Mouse (Mus musculus) heart, postnatal 25 days (tissue): ENCODE measurements around the gene Myh7b. TPM values are rescaled to one million over a fixed set of nuclear protein-coding genes. Genes with fewer than 3 reads are reported as not detected.
A peak's percentile ranks its signal among the peaks of the same experiment; 100 is the strongest.

ENCODE experiments used
- DNase-seq: peaks from one replicate; pipeline ENCODE4 v3.0.0; 2022; ENCODE audit warnings: low spot score
- intact Hi-C: fragments of 180-260 bp; cut with DNase I; formaldehyde crosslinking; loops from one replicate; pipeline ENCODE4 v1.15.1; 2025
- total RNA-seq, 2 experiments: library from RNA; stranded (reverse); gene quantifications; 2 replicates each; pipeline ENCODE4 v1.2.3; 2021

Myh7b gene
- total RNA-seq, result 10 to 100 TPM; 35.4 to 36.0 TPM

- DNase-seq, result no peak
- intact Hi-C loops, result no loop called here
Observed at GRCm38 (mm10) chr2:155610978-155611377, at the start of gene Myh7b. Gene Myh7b (plus strand): TSS chr2:155611212.

- no peak for DNase-seq
- intact Hi-C loops, result no loop called here
Observed at GRCm38 (mm10) chr2:155562209-155562608, 48.8 kb upstream of the Myh7b start.

GRCm38 (mm10) chr2:155562934-155563333 is 48.1 kb upstream of the Myh7b start:
- DNase-seq, result no peak
- intact Hi-C loops, result no loop called here

GRCm38 (mm10) chr2:155567751-155568150 is 43.3 kb upstream of the Myh7b start:
- no peak for DNase-seq
- intact Hi-C loops, result no loop called here

- DNase-seq, result no peak
- intact Hi-C loops, result no loop called here
Observed at GRCm38 (mm10) chr2:155569223-155569807, 41.7 kb upstream of the Myh7b start.

GRCm38 (mm10) chr2:155573001-155573400 is 38.0 kb upstream of the Myh7b start:
- intact Hi-C loops, result no loop called here
- DNase-seq, result no peak

GRCm38 (mm10) chr2:155573996-155574395 is 37.0 kb upstream of the Myh7b start:
- no peak for DNase-seq
- intact Hi-C loops, result loop anchor here (2.0 kb wide), 1 partner anchor 49 kb away; no protein-coding TSS in a partner anchor

- DNase-seq, result no peak
- intact Hi-C loops, result loop anchor here (2.0 kb wide), 1 partner anchor 50 kb away; no protein-coding TSS in a partner anchor
Observed at GRCm38 (mm10) chr2:155574700-155575099, 36.3 kb upstream of the Myh7b start.

- intact Hi-C loops, result no loop called here
Observed at GRCm38 (mm10) chr2:155576656-155577055, 34.4 kb upstream of the Myh7b start.

GRCm38 (mm10) chr2:155580331-155580730 is 30.7 kb upstream of the Myh7b start:
- DNase-seq, result no peak
- intact Hi-C loops, result no loop called here

More at GRCm38 (mm10) chr2:155576656-155577055, 34.4 kb upstream of the Myh7b start:
- no peak for DNase-seq

GRCm38 (mm10) chr2:155582384-155582995 is 28.5 kb upstream of the Myh7b start:
- no peak for DNase-seq
- intact Hi-C loops, result no loop called here

GRCm38 (mm10) chr2:155582996-155583395 is 28.0 kb upstream of the Myh7b start:
- intact Hi-C loops, result no loop called here
- no peak for DNase-seq

GRCm38 (mm10) chr2:155583927-155584530 is 27.0 kb upstream of the Myh7b start:
- intact Hi-C loops, result loop anchor here (1.0 kb wide), 1 partner anchor 68 kb away; no protein-coding TSS in a partner anchor
- no peak for DNase-seq

GRCm38 (mm10) chr2:155585082-155585481 is 25.9 kb upstream of the Myh7b start:
- no peak for DNase-seq
- intact Hi-C loops, result no loop called here

GRCm38 (mm10) chr2:155585486-155585885 is 25.5 kb upstream of the Myh7b start:
- DNase-seq, result no peak
- intact Hi-C loops, result no loop called here

- intact Hi-C loops, result no loop called here
Observed at GRCm38 (mm10) chr2:155588136-155588535, 22.9 kb upstream of the Myh7b start.

GRCm38 (mm10) chr2:155589521-155589920 is 21.5 kb upstream of the Myh7b start:
- DNase-seq, result no peak

More at GRCm38 (mm10) chr2:155588136-155588535, 22.9 kb upstream of the Myh7b start:
- DNase-seq, result no peak

GRCm38 (mm10) chr2:155590876-155591275 is 20.1 kb upstream of the Myh7b start:
- no peak for DNase-seq
- intact Hi-C loops, result no loop called here

More at GRCm38 (mm10) chr2:155589521-155589920, 21.5 kb upstream of the Myh7b start:
- intact Hi-C loops, result no loop called here

- no peak for DNase-seq
- intact Hi-C loops, result no loop called here
Observed at GRCm38 (mm10) chr2:155591676-155592075, 19.3 kb upstream of the Myh7b start.

- peak; percentile 98 for DNase-seq
- intact Hi-C loops, result no loop called here
Observed at GRCm38 (mm10) chr2:155592137-155592853, 18.7 kb upstream of the Myh7b start, which contains the start of gene Gss. Gene Gss (minus strand): TSS chr2:155592810.
